Mouse (Mus musculus): Measurements from ENCODE around the gene Bank1.
"Not testable (repeated sequence)": the region's sequence is repeated elsewhere in the genome, so short reads cannot be mapped to it uniquely, and the experiment has no call there.

Bank1 gene

DNA sequence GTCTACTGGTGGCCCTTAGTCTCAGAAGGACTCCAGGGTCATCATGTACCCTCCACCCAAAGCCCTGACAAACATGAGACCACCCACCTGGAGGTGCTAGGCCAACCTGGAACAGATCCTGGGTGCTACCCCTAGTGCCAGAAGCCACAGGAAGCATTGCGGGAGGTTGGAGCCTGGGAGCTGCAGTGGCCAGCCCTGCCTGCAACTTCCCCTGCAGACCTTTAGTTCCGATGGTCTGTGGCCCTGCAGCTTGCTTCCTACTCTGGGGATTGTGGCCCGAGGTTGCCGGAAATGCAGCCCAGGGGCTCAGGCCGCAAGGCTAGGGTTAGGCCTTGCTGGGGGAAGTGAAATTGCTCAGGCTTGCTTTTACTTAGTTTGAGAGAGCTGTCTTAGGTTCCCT is at the start of gene Bank1:
Gene Bank1, minus strand, starts transcription at position 284 of the 400 bp plus-strand sequence.
- no peak for DNase-seq

DNA sequence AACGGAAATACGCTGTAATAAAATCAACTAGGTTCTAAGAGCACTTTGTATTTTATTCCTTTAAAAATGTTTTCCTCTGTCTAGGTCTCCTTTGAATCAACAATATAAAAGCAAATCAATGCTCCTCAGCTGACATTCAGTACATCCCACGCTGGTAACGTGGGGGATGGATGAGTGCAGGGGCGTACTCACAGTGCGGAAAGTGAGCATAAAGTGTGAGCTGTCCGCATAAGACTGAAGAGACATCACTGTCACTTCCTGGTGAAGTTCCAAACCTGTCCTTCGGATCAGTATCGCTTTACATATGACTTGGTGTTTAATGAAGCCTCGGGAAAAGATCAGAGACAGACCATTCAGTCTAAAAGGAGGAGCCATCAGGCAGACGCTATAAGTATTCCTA is 44.0 kb upstream of the Bank1 start:
- no peak for DNase-seq

DNA sequence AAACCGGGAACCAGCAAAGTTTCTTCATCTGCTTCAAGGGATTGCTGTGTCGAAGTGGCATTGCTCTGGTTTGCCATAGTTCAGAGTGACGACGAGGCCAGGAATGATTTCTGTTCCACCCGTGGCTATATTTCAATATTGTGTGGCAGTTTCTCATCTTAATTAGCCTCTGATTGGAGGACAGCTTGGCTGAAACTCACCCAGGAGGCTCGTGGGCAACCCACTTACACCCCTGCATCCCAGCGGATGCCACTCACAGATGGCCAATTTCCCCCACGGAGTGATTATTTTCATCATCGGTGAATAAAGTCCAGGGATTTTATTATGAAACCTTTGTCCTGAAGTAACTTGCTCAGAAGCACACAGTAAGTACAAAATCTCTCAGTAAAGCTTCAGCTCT is 43.6 kb upstream of the Bank1 start:
- peak; percentile 13 to 16 for DNase-seq

DNA sequence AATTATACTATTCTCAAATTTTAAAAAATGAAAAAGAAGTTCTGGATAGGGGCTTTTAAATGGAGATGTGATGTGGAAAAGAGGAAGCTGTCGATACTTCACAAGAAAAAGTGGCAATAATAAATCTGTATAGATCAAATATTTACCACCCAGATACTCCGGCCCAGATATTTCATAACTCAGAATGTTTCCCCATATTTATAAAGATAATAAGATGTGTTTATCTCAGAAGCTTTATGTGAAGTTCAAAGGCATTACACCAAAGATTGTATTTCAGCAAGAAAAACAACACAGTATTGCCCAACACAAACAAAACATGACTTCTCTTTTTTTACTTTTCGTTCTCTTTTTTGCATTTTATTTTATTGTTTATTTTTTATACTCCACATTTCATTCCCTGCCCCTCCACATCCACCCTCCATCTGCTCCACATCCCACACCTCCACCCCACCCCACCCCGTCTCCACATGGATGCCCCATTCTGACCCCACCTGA is 42.7 kb upstream of the Bank1 start:
- no peak for DNase-seq

DNA sequence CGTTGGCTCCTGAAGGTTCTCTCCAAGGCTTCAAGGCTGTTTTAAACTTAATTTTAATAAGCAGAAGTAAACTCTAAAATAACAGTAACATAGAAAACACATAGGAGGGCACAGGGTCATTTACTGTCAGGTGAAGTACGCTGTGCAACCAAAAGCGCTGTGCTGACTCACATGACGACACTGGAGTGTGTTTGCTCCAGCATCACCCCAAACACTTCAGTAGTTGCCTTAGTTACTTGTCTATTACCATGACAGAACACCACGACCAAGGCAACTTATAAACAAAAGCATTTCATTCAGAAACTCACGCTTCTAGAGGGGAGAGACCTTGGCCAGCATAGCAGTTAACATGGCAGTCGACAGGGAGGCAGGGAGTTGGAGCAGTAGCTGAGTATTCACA is 23.8 kb upstream of the Bank1 start:
- no peak for DNase-seq

DNA sequence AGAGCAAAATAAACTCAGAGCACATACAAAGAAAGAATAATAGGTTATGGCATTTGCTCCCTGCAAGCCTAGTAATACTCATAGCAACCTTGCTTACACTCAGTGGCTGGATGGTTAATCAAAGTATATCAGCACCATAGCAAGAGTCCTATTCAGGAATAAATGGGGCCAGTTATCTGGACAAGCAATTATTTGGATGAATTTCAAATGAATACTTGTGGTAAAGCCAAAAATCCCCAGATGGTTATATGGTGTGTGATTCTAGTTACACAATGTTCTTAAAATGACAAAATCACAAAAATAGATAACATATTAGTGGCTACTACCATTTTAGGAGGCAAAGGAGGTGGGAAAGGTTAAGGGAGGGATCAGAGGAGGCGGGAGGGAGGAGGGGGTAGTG is 22.7 kb upstream of the Bank1 start:
- DNase-seq = no peak

DNA sequence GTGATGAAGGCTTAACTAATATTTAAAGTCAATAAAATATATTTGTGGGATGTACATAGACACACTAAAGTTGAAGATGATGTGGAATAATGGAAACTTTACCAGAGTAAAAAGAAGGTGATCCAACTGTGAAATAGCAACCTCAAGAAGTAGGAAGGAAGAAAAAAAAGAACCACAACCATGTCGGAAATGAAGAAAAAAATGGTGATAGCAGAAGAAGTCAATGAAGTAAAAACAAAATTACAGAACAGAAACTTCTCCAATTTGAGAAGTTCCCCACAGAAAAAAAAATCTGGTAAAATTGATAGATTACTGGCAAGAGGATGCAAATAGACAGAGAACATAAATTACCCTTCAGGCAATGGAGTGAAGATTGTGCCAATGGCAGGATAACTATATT is 21.4 kb upstream of the Bank1 start:
- no peak for DNase-seq

DNA sequence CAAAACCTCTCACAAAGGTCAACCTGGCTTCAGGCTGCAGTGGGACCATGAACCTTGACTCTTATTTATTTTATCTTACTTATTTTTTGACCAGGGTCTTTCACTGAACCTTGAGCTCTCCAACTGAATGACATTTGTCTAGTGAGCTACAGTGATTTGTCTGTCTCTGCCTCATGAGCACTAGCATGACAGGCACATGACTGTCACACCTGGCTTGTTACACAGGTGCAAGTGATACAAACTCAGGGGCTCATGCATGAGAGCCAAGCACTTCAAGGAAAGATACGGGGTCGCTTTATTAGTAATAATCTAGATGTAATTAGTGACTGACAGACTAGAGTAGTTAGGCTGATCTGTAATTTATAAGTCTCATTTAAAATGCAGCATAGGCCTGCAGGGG is 16.0 kb upstream of the Bank1 start:
- no peak for DNase-seq

DNA sequence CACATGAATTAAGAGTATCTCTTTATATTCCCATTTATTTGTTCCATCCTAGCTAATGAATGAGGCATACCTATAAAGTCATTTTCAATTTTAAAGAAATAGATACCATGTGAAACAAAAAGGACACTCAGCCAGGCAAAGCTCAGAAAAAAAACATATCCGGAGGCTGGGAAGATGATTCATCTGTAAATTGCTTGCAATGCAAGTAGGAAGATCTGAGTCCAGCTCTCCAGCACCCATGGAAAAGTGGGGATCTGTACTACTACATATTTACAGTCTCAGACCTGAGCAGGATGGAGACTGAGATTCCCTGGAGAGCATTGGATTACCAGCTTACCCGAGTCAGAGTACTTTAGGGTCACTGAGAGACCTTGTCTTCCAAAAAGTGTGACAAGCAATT is 14.0 kb upstream of the Bank1 start:
- no peak for DNase-seq

DNA sequence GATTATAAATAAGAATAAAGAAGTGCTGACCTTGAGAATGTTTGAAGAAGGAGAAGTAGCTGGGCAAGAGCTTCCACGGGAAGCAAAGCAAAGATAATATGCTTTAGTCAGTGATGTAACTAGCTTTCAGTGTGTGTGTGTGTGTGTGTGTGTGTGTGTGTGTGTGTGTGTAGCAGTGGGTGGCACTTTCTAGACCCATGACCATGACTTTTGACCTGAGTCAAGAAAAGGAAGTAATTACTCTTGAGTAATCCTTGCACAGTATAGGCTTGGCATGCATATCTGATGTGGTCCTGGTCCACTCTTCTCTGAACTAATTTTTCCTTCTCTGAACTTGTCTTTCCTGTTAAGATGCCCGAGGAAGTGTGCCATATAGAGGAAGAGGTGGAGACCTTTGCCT is 5.3 kb upstream of the Bank1 start:
- no peak for DNase-seq

DNA sequence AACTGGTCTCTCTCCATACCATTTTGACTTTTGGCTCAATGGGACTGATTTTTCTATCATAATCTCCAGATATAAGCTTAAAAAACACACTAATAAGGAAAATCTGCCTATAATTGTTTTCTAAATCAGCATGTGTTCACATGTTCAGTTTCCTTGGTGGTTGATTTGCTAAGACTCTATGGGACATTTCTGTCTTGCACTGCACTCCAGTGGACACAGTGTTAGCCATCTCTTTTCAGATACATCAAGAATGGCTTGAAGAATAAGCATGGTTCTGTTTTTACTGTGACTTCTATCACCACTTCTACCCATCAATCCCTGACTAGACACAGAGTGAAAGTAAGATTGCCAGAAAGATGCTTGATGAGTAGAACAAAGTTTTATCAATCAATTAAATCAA is 4.2 kb upstream of the Bank1 start:
- no peak for DNase-seq

DNA sequence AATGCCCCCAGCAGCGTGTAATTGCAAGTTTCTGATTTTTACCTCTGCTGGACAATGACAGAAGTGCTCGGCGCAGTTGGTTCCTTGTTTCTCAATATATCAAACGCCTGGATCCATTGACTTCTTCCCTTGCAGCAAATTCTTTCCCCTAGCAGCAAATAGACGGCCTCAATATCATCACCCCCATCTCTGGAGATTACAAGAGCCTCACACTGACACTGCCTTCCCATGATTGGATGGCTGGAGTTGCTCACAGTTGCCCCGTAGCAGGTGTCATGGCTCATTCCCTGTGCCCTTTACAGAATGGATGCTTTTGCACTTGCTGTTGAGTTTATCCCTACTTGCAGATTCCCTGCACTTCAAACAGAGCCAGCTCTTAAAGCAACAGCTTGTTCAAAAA is 3.3 kb upstream of the Bank1 start:
- no peak for DNase-seq

DNA sequence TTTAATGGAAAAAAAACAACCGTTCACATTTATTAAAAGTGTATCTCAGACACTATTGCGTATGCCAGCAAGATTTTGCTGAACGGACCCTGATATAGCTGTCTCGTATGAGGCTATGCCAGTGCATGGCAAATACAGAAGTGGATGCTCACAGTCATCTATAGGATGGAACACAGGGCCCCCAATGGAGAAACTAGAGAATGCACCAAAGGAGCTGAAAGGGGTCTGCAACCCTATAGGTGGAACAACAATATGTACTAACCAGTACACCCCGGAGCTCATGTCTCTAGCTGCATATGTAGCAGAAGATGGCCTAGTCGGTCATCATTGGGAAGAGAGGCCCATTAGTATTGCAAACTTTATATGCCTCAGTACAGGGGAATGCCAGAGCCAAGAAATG is 1.1 kb downstream of the Bank1 start:
- DNase-seq = not testable (repeated sequence)

DNA sequence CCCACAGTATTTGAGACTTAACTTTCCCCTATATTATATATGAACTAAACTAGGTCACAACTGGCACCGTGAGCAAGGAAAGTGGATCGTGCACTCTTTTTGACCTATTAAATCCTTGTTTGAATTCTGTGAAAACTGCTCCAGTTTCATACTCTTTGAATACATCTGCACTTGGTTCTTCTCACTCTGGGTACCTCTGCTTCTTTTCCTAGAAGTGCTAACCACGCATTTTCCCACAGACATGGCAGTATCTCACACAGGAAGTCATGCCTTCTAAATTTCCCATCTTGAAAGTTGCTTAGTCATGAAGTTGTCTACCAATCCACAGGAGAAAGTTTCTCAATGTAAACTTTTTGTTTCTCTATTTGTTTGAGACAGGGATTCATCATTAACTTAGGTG is 3.9 kb downstream of the Bank1 start:
- no peak for DNase-seq

DNA sequence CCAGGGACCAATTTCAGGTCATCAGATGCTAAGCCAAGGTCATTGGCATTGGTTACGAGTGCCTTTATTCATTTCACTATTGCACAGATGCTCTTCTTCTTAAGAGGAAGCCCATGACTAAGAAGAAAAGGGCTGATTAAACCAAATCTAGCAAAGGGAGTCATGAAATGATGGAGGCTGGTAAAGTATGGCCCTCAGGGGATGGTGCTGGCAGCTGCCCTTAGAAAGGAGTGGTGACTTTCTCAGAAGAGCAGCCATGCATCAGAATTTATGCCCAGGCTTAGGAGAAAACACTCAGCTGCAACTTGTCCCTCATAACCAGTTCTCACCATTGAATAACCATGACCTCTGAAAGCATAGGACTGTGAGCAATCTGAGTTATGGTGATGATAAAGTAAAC is 17.4 kb downstream of the Bank1 start:
- DNase-seq = no peak

DNA sequence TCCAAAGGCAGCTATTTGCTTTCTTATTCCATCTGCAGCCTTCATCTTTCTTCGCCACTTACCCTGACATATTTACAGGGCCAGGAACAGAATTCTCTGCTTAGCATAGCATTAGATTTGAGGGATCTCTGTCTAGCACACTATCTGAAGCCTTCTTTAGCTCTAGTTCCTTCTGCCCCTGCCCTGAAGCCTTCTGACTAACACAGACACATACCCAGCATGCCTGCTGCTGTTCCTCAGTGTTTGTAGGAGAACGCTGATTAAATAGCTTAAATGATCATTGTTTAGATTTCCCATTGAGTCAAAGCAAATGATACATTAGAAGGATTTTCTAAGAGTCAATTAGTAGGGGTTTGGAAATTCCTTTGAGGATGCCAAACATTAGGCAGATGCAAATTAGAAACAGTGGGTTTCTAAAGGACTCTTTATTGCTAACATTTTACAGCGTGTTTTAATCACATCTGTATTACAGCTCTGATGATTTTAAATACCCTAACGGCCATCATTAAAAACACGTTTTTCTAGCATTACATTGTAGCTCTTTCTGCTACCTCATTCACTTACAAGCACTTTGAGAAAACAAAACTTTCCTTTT is 19.2 kb downstream of the Bank1 start:
- DNase-seq = no peak

DNA sequence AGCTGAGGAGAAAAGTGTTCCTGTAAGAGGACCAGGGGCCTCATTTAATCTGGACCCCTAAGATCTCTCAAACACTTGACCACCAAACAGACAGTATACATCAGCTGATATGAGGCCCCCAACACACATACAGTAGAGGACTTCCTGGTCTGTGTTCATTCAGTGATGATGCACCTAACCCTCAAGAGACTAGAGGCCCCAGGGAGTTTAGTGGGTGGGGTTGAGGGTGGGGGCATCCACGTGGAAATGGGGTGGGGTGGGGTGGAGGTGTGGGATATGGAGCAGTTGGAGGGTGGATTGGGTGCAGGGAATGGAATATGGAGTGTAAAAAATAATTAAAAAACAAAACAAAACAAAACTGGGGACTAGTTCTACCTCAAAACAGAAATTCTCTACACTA is 23.3 kb downstream of the Bank1 start:
- DNase-seq = no peak

DNA sequence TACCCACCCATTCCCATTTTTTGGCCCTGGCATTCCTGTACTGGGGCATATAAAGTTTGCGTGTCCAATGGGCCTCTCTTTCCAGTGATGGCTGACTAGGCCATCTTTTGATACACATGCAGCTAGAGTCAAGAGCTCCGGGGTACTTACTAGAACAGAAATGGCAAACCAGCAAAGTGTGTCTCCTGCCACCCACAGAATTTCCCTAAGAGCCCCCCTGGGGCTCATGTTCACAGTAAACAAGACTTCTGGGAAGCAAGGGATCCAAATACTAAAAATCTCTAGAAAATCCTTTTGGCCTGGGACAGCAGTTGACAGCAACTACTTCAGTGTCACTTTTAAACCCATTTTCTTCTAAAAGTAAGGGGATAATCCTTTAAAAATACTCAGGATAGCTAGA is 25.1 kb downstream of the Bank1 start:
- not testable (repeated sequence) for DNase-seq

DNA sequence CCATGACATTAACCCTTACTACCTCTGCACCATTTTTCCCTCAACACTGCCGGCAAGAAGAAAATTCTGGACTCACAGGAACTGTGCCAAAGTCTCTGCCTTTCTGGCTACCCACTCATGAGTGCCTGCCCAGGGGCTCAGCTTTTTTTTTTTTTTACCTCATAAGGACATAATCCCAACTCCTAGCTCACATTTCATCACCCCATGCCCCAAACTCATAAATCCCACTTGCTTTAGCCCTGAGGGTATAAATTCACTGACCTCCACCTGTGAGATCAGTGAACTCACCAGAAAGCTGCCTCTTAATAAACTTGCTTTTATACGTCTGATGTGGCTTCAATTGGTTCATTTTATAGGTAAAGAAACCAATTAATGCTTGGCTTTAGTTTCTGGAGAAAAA is 28.5 kb downstream of the Bank1 start:
- DNase-seq = no peak

DNA sequence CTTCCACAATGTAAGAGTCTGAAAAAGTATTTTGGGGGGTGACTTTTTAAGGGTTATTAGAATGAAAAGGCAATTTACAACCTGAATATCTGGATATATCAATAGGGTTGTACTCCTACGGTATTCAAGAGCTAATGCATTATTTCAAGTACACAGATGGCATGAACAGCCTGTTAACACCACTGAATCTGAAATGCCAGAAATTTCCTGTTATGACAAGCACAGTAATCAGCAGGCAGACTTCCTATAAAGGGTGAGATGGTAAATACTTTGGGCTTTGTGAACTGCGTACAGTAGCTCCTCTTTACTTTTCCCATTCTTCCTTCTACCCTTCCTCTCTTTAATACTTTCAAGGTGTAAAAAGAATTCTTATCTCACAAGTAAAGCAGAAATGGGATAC is 30.6 kb downstream of the Bank1 start:
- DNase-seq = peak in 1 of 2 experiments; percentile 18

DNA sequence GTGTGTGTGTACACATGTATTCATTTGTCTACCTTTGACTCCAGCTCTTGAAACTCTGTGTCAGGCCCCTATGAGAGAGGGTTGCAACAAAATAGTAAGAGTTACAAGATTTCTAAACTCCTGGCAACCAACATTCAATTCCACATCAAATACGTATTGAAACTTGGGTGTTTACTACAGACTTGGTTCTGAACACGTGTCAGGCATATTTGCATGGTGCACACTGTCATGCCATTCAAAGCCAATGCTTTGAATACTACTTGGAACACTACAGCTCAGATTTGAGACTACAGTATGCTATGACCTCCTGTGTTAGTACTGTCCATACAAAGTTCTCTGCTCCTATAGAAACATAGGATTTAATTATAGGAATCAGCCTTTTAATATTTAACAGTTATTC is 38.0 kb downstream of the Bank1 start:
- no peak for DNase-seq

DNA sequence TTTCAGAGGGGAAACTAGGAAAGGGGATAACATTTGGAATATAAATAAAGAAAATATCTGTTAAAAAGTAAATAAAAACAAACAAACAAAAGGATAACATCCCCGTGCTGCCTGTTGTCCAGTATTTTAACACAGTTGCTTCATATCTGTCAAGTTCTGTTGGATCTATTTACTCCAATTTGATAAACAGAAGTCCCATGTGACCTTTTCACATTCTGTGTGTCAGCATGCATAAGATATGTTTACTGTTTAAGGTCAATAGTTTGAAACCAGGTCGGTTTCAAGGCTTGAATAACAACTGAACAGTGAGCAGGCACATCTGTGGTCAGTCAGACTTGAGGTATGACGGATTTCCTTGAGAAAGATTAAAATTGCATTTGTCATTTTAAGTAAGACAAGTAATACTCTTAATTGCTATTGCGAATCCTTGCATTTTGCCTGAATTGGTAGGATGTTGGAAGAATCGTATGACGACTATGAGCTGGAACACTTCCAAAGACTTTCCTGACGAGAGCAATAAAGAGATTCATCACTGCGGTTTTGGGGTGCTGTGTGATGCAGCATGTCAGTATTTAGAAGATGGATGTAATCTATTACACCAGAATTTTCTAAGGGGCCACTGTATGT is 60.8 kb downstream of the Bank1 start:
- DNase-seq = no peak

DNA sequence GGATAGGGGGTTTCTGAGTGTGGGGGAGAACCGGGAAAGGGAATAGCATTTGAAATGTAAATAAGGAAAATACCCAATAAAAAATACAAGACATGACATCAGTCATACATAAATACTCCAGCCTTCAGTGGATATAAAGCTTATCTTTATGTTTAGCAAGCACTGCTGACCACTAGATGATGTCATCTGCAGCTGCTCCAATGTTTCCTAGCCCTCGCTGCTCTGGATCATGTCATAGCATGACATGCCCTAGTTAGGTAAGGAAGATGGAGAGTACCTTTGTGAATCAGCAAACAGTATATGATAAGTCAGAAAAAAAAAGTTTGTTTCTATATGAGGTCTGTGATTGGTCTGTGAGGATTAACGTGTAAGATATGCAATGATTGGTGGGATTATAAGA is 68.1 kb downstream of the Bank1 start:
- DNase-seq = no peak

DNA sequence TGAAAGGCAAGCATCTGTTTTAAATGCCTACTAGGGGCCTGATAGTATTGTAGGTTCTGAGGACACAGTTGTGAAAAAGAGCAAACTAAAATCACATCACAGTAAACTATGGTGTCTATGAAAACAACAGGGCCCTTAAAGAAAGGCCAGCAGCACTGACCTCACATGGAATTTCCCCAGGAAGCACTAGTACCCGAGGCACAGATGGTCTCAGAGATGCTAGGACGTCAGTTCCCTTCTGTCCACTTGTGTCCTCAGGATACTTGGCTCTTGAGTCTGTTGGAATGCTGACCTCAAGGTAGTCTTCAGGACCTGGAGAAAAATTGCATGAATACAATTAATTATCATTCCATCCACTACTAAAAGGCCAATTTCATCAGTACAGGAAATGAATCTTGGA is 71.2 kb downstream of the Bank1 start:
- DNase-seq = peak; percentile 16 to 30

DNA sequence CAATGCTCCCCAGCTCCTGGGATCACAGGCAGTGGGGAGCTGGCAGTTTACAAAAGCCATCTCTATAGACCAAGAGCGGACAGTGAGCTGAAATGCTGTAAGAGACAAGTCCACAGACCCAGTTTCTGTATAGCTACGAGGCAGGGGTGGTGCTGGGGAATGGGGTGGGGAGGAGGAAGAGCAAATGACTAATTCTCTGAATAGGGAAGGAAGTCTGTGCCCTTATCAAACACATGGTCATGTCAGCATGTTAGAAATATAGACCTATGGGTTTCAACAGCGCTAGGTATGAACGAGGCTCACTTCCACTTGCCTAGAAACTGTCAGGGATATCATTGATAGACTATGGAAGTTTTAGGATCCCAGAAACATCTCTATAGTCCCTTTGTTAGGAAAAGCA is 73.0 kb downstream of the Bank1 start:
- DNase-seq = no peak
